Mouse (Mus musculus) small intestine, adult 2 months (tissue): ENCODE measurements around the gene Oprm1. TPM values are rescaled to one million over a fixed set of nuclear protein-coding genes. Genes with fewer than 3 reads are reported as not detected.
A peak's percentile ranks its signal among the peaks of the same experiment; 100 is the strongest.

Source experiments
- H3K27ac ChIP-seq: fragments of 200-500 bp; 2 replicates; pipeline ENCODE4 v1.5.1; 2012; ENCODE audit warnings: low read depth, low read length, control low read depth, inconsistent platforms; ENCODE audit not compliant: insufficient read depth
- H3K27me3 ChIP-seq: fragments of 200-500 bp; 2 replicates; pipeline ENCODE4 v1.6.1; 2012; ENCODE audit warnings: mild to moderate bottlenecking, moderate library complexity, low read length, inconsistent platforms; ENCODE audit not compliant: control insufficient read depth, insufficient read depth
- H3K36me3 ChIP-seq: fragments of 200-500 bp; 2 replicates; pipeline ENCODE4 v1.6.1; 2012; ENCODE audit warnings: mild to moderate bottlenecking, low read length, control low read depth, inconsistent platforms; ENCODE audit not compliant: control insufficient read depth, insufficient read depth
- H3K4me1 ChIP-seq: fragments of 200-500 bp; 2 replicates; pipeline ENCODE4 v1.6.1; 2012; ENCODE audit warnings: low read length, inconsistent platforms, mixed read lengths; ENCODE audit not compliant: control insufficient read depth, insufficient read depth, insufficient read length
- H3K4me3 ChIP-seq: fragments of 200-500 bp; 2 replicates; pipeline ENCODE4 v1.5.1; 2012; ENCODE audit warnings: low read depth, mild to moderate bottlenecking, control low read depth, inconsistent platforms, low read length, moderate library complexity
- CTCF ChIP-seq: fragments of 200-500 bp; IDR thresholded peaks from 2 replicates; pipeline ENCODE4 v1.5.1; 2012; ENCODE audit warnings: low read depth, mild to moderate bottlenecking, control low read depth, inconsistent platforms, low read length, moderate library complexity, mixed read lengths; ENCODE audit not compliant: insufficient replicate concordance, insufficient read length; ENCODE audit errors: extremely low read depth
- POLR2A ChIP-seq: fragments of 200-500 bp; IDR thresholded peaks from 2 replicates; pipeline ENCODE4 v1.6.1; 2012; ENCODE audit warnings: low read depth, mild to moderate bottlenecking, control low read depth, inconsistent platforms, low read length, moderate library complexity
- WGBS: fragments of 180-500 bp; shearing (Covaris S2); methylation state at CpG from one replicate; pipeline ENCODE4 v1.1.7; 2018; 5-methylcytosine and 5-hydroxymethylcytosine counted together
- polyA plus RNA-seq: library from polyadenylated mRNA; depleted of rRNA; stranded (reverse); fragments of >200 nt; gene quantifications from 2 replicates; pipeline ENCODE4 v1.2.3, GENCODE M21; 2012

The Oprm1 gene
- polyA plus RNA-seq, 1 experiment = 0.08 TPM

- no peaks in the 10 kb centered on the region for H3K27me3 ChIP-seq
- WGBS = 70% methylated on average over 7 of the region's 7 CpGs
- TF ChIP-seq CTCF (no peak), POLR2A (no peak)
- no peaks in the 10 kb centered on the region for H3K4me1 ChIP-seq
- H3K27ac ChIP-seq = peak overlapping the region; percentile 22; the same call in 1 of the 2 replicates
- peak overlapping the region; percentile 50 for H3K4me3 ChIP-seq
- H3K36me3 ChIP-seq = no peaks in the 10 kb centered on the region
These were observed 220.9 kb downstream of the Oprm1 start for GRCm38 (mm10) chr10:6979216-6979615.

DNA sequence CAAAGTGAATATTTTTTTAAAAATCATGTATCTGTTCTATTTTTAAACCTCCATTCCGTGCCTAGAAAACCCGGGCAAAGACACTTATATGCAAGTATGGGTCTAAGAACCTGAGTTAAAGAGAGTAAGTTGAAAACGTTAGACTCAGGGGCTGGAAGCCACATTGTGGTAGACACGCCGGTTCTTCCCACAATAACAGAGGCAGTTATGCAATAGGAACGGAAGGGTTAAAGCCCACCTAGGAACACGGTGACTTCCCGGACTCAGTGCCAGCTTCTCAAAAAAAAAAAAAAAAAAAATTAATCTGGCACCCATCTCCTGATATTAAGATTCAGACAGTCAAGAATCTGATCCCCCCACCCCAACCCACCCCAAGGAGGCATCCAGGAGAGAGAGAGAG, 221.5 kb downstream of the Oprm1 start:
- 0 out of 2 replicates have a peak overlapping the region, but pooled peaks have one; percentile 22 for H3K27ac ChIP-seq
- TF ChIP-seq CTCF = no peak
- TF ChIP-seq POLR2A = no peak

DNA sequence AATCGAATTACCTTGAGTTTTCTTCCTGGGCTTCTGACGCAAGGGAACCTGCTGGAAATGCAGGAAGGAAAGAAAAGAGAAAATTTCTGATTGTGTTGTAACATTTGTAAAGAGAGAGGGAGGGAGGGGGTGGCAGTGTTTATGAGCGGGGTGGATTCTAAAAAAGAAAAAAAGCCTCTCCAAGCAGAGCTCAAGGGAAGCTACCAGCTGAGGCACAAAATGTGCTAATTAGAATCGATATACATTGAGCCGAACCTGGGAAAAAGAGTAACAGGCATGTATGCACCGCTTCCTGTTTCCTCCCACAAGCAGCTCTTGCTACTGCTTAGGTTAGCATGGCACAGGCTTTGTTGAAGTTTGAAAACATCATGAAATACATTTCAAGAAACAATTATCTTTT, 221.9 kb downstream of the Oprm1 start:
- WGBS = 35% methylated on average over 6 of the region's 6 CpGs
- Histone ChIP-seq H3K4me3 (no peak overlapping the region), H3K27me3 (no peaks in the 10 kb centered on the region), H3K27ac (no peak overlapping the region), H3K4me1 (no peaks in the 10 kb centered on the region), H3K36me3 (no peaks in the 10 kb centered on the region)
- no peak for TF ChIP-seq CTCF
- TF ChIP-seq POLR2A = no peak

More for the DNA sequence above, 221.5 kb downstream of the Oprm1 start:
- 49% methylated on average over 8 of the region's 8 CpGs for WGBS
- Histone ChIP-seq H3K4me1 (no peaks in the 10 kb centered on the region), H3K4me3 (no peak overlapping the region), H3K36me3 (no peaks in the 10 kb centered on the region), H3K27me3 (no peaks in the 10 kb centered on the region)

- Histone ChIP-seq H3K27ac (peak overlapping the region; percentile 86), H3K27me3 (no peaks in the 10 kb centered on the region), H3K4me3 (no peak overlapping the region; the same call in 1 of the 2 replicates), H3K36me3 (no peaks in the 10 kb centered on the region), H3K4me1 (no peaks in the 10 kb centered on the region)
- TF ChIP-seq POLR2A (no peak), CTCF (no peak)
- WGBS = 66% methylated on average over 2 of the region's 2 CpGs
These were observed 224.4 kb downstream of the Oprm1 start for GRCm38 (mm10) chr10:6982751-6983151.

GRCm38 (mm10) chr10:6983431-6983830, 225.1 kb downstream of the Oprm1 start:
- H3K36me3 ChIP-seq = no peaks in the 10 kb centered on the region
- H3K27me3 ChIP-seq = no peaks in the 10 kb centered on the region
- no peak overlapping the region for H3K4me3 ChIP-seq
- 83% methylated on average over 2 of the region's 2 CpGs for WGBS
- peak overlapping the region; percentile 57 for H3K27ac ChIP-seq
- H3K4me1 ChIP-seq = no peaks in the 10 kb centered on the region
- no peak for TF ChIP-seq POLR2A

DNA sequence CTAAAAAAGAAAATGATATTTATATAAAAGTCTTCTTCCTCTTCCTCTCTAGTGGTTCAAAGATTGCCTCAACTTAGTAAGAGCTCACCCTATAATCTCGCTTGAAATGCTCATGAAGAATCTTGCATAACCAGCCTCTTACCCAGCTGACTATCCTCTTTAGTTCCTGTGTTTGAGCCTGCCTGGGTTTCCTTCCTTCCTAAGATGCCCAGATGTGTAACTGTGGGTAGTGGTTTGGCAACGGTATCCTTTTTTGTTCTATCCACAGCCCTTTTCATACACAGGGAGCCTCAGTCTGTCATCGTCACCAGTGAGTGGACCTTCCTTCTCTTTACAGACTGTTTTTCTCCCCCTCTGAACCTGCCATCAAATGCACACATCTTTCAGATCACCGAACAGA, 227.9 kb downstream of the Oprm1 start:
- no peak for TF ChIP-seq CTCF
- no peak for TF ChIP-seq POLR2A
- WGBS = 81% methylated on average over 4 of the region's 4 CpGs
- H3K27me3 ChIP-seq = no peaks in the 10 kb centered on the region

DNA sequence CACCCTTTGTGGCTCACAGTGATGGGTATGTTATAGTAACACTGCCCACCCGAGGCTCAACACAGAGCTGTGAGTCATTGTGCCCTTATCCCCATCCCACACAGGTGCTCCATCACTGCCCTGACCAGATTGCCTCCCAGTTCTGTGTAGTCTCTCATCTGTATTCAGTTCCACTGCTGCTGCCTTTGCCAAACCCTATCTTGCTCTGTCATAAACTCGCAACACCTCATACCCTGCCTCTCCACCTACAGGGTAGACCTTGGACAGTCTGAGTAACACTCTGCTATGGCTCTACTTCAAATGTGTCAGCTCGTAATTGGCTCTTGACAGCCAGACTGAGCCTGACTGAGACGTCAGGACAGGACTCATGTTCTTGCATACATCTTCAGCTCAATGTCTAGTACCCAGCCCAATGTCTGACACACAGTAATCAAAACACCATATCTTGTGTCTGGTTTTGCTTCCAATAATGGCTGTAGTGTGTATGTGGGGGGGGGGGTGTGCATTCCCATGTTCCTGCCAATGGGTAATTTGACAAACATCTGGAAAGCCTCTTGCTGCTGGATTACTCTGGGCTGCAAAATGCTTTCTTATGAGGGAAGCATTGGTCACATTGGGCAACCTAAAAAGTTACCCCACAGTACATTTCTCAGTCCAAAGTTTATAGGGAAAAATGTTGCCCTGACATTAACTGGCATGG, 229.2 kb downstream of the Oprm1 start:
- H3K4me3 ChIP-seq = no peak overlapping the region
- no peaks in the 10 kb centered on the region for H3K4me1 ChIP-seq
- no peaks in the 10 kb centered on the region for H3K36me3 ChIP-seq
- 60% methylated on average over 4 of the region's 4 CpGs for WGBS
- no peak overlapping the region for H3K27ac ChIP-seq
- no peaks in the 10 kb centered on the region for H3K27me3 ChIP-seq
- TF ChIP-seq POLR2A (no peak), CTCF (no peak)

More for the DNA sequence above, 227.9 kb downstream of the Oprm1 start:
- H3K4me1 ChIP-seq = no peaks in the 10 kb centered on the region
- no peak overlapping the region for H3K27ac ChIP-seq
- no peaks in the 10 kb centered on the region for H3K36me3 ChIP-seq
- no peak overlapping the region for H3K4me3 ChIP-seq
